Mouse (Mus musculus): ENCODE results near the gene Dop1b. TPM values are rescaled to one million over a fixed set of nuclear protein-coding genes. Genes with fewer than 3 reads are reported as not detected.
A peak's percentile ranks its signal among the peaks of the same experiment; 100 is the strongest.
"Not testable (repeated sequence)": the region's sequence is repeated elsewhere in the genome, so short reads cannot be mapped to it uniquely, and the experiment has no call there.

Dop1b gene
- polyA plus RNA-seq, 1 experiment from 2014 or later, result 12.8 TPM

- H3K9me3 ChIP-seq (replicated peaks), result peaks cover 4% of the 10 kb centered on the region
- H3K27ac ChIP-seq, result no peak overlapping the region
- peaks cover 15% of the 10 kb centered on the region for H3K4me1 ChIP-seq
- H3K4me3 ChIP-seq, result no peak overlapping the region
- H3K4me2 ChIP-seq, result peak overlapping the region; percentile 74; the same call in 1 of the 2 replicates
- ATAC-seq, result no peak
- H3K27me3 ChIP-seq (replicated peaks), result peaks cover 66% of the 10 kb centered on the region
- WGBS (ENCODE audit: insufficient replicate concordance), result 31% methylated on average over 7 of the region's 7 CpGs
- H3K36me3 ChIP-seq, result no peaks in the 10 kb centered on the region
- H3K9ac ChIP-seq, result no peak overlapping the region
Measured at GRCm38 (mm10) chr16:93684441-93684840, 27.3 kb upstream of the Dop1b start.

- H3K36me3 ChIP-seq; H3K4me2 ChIP-seq; H3K9me3 ChIP-seq (replicated peaks); H3K9ac ChIP-seq; H3K4me3 ChIP-seq; H3K27ac ChIP-seq; ATAC-seq: not testable (repeated sequence)
- H3K4me1 ChIP-seq, result peaks cover 15% of the 10 kb centered on the region
- 79% methylated on average over 3 of the region's 3 CpGs for WGBS (ENCODE audit: insufficient replicate concordance)
- peaks cover 58% of the 10 kb centered on the region for H3K27me3 ChIP-seq (replicated peaks)
Measured at GRCm38 (mm10) chr16:93685783-93686182, 25.9 kb upstream of the Dop1b start.

GRCm38 (mm10) chr16:93686421-93686820 is 25.3 kb upstream of the Dop1b start:
- 55% methylated on average over 6 of the region's 7 CpGs for WGBS (ENCODE audit: insufficient replicate concordance)
- Histone ChIP-seq H3K4me1 (peaks cover 15% of the 10 kb centered on the region), H3K9ac (no peak overlapping the region), H3K4me3 (no peak overlapping the region), H3K27ac (no peak overlapping the region), H3K4me2 (no peak overlapping the region), H3K36me3 (no peaks in the 10 kb centered on the region), H3K9me3 (replicated peaks) (peaks cover 4% of the 10 kb centered on the region), H3K27me3 (replicated peaks) (peaks cover 56% of the 10 kb centered on the region)
- ATAC-seq, result no peak

GRCm38 (mm10) chr16:93686945-93687344 is 24.8 kb upstream of the Dop1b start:
- 34% methylated on average over 5 of the region's 5 CpGs for WGBS (ENCODE audit: insufficient replicate concordance)
- H3K27ac ChIP-seq, result no peak overlapping the region
- peaks cover 4% of the 10 kb centered on the region for H3K9me3 ChIP-seq (replicated peaks)
- no peak for ATAC-seq
- no peaks in the 10 kb centered on the region for H3K36me3 ChIP-seq
- H3K4me1 ChIP-seq, result peaks cover 15% of the 10 kb centered on the region
- peaks cover 52% of the 10 kb centered on the region for H3K27me3 ChIP-seq (replicated peaks)
- H3K4me3 ChIP-seq, result no peak overlapping the region
- peak overlapping the region; percentile 36 for H3K4me2 ChIP-seq
- H3K9ac ChIP-seq, result no peak overlapping the region

DNA sequence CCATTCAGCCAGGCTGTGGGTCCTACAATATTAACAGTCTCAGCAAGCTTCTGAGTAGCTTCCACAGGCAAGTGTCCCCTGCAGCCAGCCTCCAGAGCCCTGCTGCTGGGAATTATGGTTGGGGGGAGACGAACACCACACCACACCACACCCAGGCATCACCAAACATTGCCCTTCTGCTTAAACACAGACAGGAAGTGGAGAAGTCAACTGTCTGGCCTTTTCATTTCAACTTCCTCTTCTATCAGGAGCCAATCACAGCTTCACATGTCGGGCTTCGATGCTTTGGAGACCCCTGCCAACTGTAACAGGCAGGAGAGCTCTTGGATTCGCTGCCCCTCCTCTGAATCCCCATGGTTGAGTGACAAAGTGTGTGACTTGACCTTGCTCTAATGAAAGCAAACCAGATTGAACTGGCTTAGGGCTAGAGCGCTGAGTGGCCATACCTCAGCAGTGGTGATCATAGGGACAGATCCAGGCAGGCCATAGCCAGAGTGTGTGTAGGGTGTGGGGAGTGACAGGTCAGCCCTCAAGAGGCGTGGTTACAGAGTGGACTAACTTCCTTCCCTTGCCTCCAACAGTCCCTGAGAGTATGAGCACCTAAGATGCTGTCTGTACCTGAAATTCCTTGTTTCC is 20.4 kb upstream of the Dop1b start:
- Histone ChIP-seq H3K4me2 (no peak overlapping the region), H3K36me3 (no peaks in the 10 kb centered on the region), H3K4me3 (no peak overlapping the region), H3K9me3 (replicated peaks) (no peaks in the 10 kb centered on the region), H3K4me1 (peaks cover 5% of the 10 kb centered on the region; the same call in 1 of the 2 replicates), H3K27me3 (replicated peaks) (peaks cover 19% of the 10 kb centered on the region; the same call in 1 of the 2 replicates), H3K9ac (no peak overlapping the region), H3K27ac (no peak overlapping the region)
- 34% methylated on average over 6 of the region's 6 CpGs for WGBS (ENCODE audit: insufficient replicate concordance)
- no peak for ATAC-seq

- Histone ChIP-seq H3K9me3 (replicated peaks) (no peaks in the 10 kb centered on the region), H3K9ac (no peak overlapping the region), H3K4me3 (no peak overlapping the region), H3K27me3 (replicated peaks) (peaks cover 18% of the 10 kb centered on the region; the same call in 1 of the 2 replicates), H3K27ac (no peak overlapping the region), H3K36me3 (no peaks in the 10 kb centered on the region), H3K4me1 (no peaks in the 10 kb centered on the region), H3K4me2 (no peak overlapping the region)
- WGBS (ENCODE audit: insufficient replicate concordance), result 73% methylated on average over 2 of the region's 2 CpGs
- ATAC-seq, result no peak
Measured at GRCm38 (mm10) chr16:93692744-93693143, 19.0 kb upstream of the Dop1b start.

- H3K9ac ChIP-seq, result no peak overlapping the region
- H3K36me3 ChIP-seq, result no peaks in the 10 kb centered on the region
- H3K9me3 ChIP-seq (replicated peaks), result no peaks in the 10 kb centered on the region
- H3K27ac ChIP-seq, result no peak overlapping the region
- no peak overlapping the region for H3K4me3 ChIP-seq
- WGBS (ENCODE audit: insufficient replicate concordance), result 74% methylated on average over 7 of the region's 7 CpGs
- no peak for ATAC-seq
- H3K4me2 ChIP-seq, result no peak overlapping the region
- no peaks in the 10 kb centered on the region; the same call in 1 of the 2 replicates for H3K27me3 ChIP-seq (replicated peaks)
- H3K4me1 ChIP-seq, result peaks cover 10% of the 10 kb centered on the region
Measured at GRCm38 (mm10) chr16:93707116-93707515, 4.6 kb upstream of the Dop1b start.

- no peaks in the 10 kb centered on the region for H3K36me3 ChIP-seq
- H3K4me3 ChIP-seq, result no peak overlapping the region
- no peak for ATAC-seq
- H3K4me1 ChIP-seq, result peaks cover 30% of the 10 kb centered on the region
- H3K9ac ChIP-seq, result no peak overlapping the region
- no peak overlapping the region for H3K27ac ChIP-seq
- H3K27me3 ChIP-seq (replicated peaks), result peaks cover 5% of the 10 kb centered on the region; the same call in 1 of the 2 replicates
- H3K4me2 ChIP-seq, result no peak overlapping the region
- 80% methylated on average over 1 of the region's 1 CpGs for WGBS (ENCODE audit: insufficient replicate concordance)
- no peaks in the 10 kb centered on the region for H3K9me3 ChIP-seq (replicated peaks)
Measured at GRCm38 (mm10) chr16:93709217-93709616, 2.5 kb upstream of the Dop1b start.

DNA sequence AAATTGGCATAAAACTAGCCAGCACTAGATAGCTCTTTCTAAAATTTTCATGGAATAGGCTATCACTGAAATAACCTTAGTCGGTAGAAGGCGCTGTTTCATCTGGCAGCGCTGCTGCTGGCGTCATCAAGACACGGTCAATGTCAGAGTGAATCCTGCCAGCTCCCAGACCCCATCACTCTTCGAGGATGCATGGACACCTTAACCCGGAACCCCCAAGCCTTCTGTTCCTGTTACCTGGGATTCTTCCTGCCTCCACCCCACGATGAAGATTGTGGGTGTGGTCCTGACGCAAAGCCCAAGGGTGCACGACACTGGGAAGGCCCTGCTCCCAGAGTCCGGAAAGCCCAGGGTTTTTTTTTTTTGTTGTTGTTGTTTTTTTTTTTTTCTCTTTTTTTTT is 780 bp upstream of the Dop1b start:
- Histone ChIP-seq H3K9me3 (replicated peaks) (no peaks in the 10 kb centered on the region), H3K27ac (peak overlapping the region; percentile 86), H3K9ac (peak overlapping the region; percentile 56), H3K27me3 (replicated peaks) (peaks cover 5% of the 10 kb centered on the region; the same call in 1 of the 2 replicates), H3K36me3 (no peaks in the 10 kb centered on the region), H3K4me1 (peaks cover 41% of the 10 kb centered on the region), H3K4me2 (peak overlapping the region; percentile 98), H3K4me3 (peak overlapping the region; percentile 80)
- ATAC-seq, result peak; percentile 21
- under 1% methylated on average over 11 of the region's 11 CpGs for WGBS (ENCODE audit: insufficient replicate concordance)

- Histone ChIP-seq H3K27me3 (replicated peaks) (peaks cover 5% of the 10 kb centered on the region; the same call in 1 of the 2 replicates), H3K9me3 (replicated peaks) (no peaks in the 10 kb centered on the region), H3K36me3 (peaks cover 9% of the 10 kb centered on the region; the same call in 1 of the 2 replicates), H3K27ac (peak overlapping the region; percentile 89), H3K4me1 (peaks cover 41% of the 10 kb centered on the region), H3K9ac (peak overlapping the region; percentile 93), H3K4me2 (peak overlapping the region; percentile 98), H3K4me3 (peak overlapping the region; percentile 80)
- ATAC-seq, result peak; percentile 63
- 6% methylated on average over 31 of the region's 31 CpGs for WGBS (ENCODE audit: insufficient replicate concordance)
Measured at GRCm38 (mm10) chr16:93712189-93712885, 633 bp downstream of the Dop1b start.

DNA sequence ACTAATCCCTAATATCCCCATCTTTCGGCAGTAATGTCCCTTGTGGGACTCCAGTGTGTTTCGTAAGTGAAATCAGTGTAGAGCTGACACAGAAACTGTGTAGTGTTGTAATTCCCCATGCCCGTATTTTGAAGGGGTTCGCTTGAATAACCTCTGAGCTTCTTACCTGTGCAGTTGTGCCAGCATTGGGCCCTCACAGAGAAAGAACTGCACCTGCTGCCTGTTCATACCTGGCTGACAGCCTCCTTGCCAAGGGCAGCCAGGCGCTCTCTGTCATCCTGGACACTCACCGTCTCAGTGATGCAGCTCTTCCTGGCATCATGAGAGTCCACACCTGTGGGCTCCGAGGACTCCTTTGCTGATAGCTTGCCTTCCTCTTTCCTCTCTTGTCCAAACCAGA is 1.3 kb downstream of the Dop1b start:
- WGBS (ENCODE audit: insufficient replicate concordance), result 68% methylated on average over 7 of the region's 7 CpGs
- peak overlapping the region; percentile 93 for H3K9ac ChIP-seq

DNA sequence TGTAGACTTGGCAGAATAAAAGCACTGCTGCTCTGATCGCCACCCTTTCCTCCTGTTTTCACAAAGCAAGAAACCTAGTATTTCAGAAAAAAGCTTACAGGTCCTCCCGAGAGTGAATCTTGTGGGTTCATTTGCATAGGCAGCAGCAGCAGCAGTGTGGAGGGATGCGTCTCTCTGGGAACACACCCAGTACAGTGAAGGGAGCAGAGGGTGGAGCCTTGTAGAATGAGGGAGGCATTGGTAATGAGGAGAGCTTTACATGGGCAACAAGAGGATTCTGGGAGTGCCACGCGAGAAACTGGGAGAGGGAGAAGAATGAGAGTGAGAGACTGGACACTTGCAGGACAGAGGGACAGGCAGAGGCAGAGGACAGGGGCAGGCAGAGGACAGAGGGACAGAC is 2.7 kb downstream of the Dop1b start:
- Histone ChIP-seq H3K27me3 (replicated peaks) (peaks cover 5% of the 10 kb centered on the region; the same call in 1 of the 2 replicates), H3K9me3 (replicated peaks) (no peaks in the 10 kb centered on the region), H3K27ac (peak overlapping the region; percentile 55), H3K36me3 (peaks cover 9% of the 10 kb centered on the region; the same call in 1 of the 2 replicates), H3K4me3 (no peak overlapping the region), H3K4me1 (peaks cover 49% of the 10 kb centered on the region), H3K9ac (peak overlapping the region; percentile 51), H3K4me2 (peak overlapping the region; percentile 36)
- WGBS (ENCODE audit: insufficient replicate concordance), result 24% methylated on average over 5 of the region's 5 CpGs
- ATAC-seq, result no peak

More for the DNA sequence above, 1.3 kb downstream of the Dop1b start:
- Histone ChIP-seq H3K4me2 (peak overlapping the region; percentile 98), H3K4me1 (peaks cover 47% of the 10 kb centered on the region), H3K36me3 (peaks cover 9% of the 10 kb centered on the region; the same call in 1 of the 2 replicates), H3K27ac (peak overlapping the region; percentile 89), H3K9me3 (replicated peaks) (no peaks in the 10 kb centered on the region), H3K4me3 (peak overlapping the region; percentile 80), H3K27me3 (replicated peaks) (peaks cover 5% of the 10 kb centered on the region; the same call in 1 of the 2 replicates)
- ATAC-seq, result no peak
